Mouse (Mus musculus) small intestine, adult 2 months (tissue): Measurements from ENCODE around the gene Sytl2. TPM values are rescaled to one million over a fixed set of nuclear protein-coding genes. Genes with fewer than 3 reads are reported as not detected.

Experiments used
- H3K27ac ChIP-seq: fragments of 200-500 bp; 2 replicates; pipeline ENCODE4 v1.5.1; 2012; ENCODE audit warnings: low read depth, low read length, control low read depth, inconsistent platforms; ENCODE audit not compliant: insufficient read depth
- H3K27me3 ChIP-seq: fragments of 200-500 bp; 2 replicates; pipeline ENCODE4 v1.6.1; 2012; ENCODE audit warnings: mild to moderate bottlenecking, moderate library complexity, low read length, inconsistent platforms; ENCODE audit not compliant: control insufficient read depth, insufficient read depth
- H3K36me3 ChIP-seq: fragments of 200-500 bp; 2 replicates; pipeline ENCODE4 v1.6.1; 2012; ENCODE audit warnings: mild to moderate bottlenecking, low read length, control low read depth, inconsistent platforms; ENCODE audit not compliant: control insufficient read depth, insufficient read depth
- H3K4me1 ChIP-seq: fragments of 200-500 bp; 2 replicates; pipeline ENCODE4 v1.6.1; 2012; ENCODE audit warnings: low read length, inconsistent platforms, mixed read lengths; ENCODE audit not compliant: control insufficient read depth, insufficient read depth, insufficient read length
- H3K4me3 ChIP-seq: fragments of 200-500 bp; 2 replicates; pipeline ENCODE4 v1.5.1; 2012; ENCODE audit warnings: low read depth, mild to moderate bottlenecking, control low read depth, inconsistent platforms, low read length, moderate library complexity
- CTCF ChIP-seq: fragments of 200-500 bp; IDR thresholded peaks from 2 replicates; pipeline ENCODE4 v1.5.1; 2012; ENCODE audit warnings: low read depth, mild to moderate bottlenecking, control low read depth, inconsistent platforms, low read length, moderate library complexity, mixed read lengths; ENCODE audit not compliant: insufficient replicate concordance, insufficient read length; ENCODE audit errors: extremely low read depth
- POLR2A ChIP-seq: fragments of 200-500 bp; IDR thresholded peaks from 2 replicates; pipeline ENCODE4 v1.6.1; 2012; ENCODE audit warnings: low read depth, mild to moderate bottlenecking, control low read depth, inconsistent platforms, low read length, moderate library complexity
- WGBS: fragments of 180-500 bp; shearing (Covaris S2); methylation state at CpG from one replicate; pipeline ENCODE4 v1.1.7; 2018; 5-methylcytosine and 5-hydroxymethylcytosine counted together
- polyA plus RNA-seq: library from polyadenylated mRNA; depleted of rRNA; stranded (reverse); fragments of >200 nt; gene quantifications from 2 replicates; pipeline ENCODE4 v1.2.3, GENCODE M21; 2012

The Sytl2 gene
- polyA plus RNA-seq, 1 experiment: 5.1 TPM

GRCm38 (mm10) chr7:90312151-90312883 is 10.3 kb downstream of the Sytl2 start:
- peak overlapping the region; percentile 31; the same call in 1 of the 2 replicates for H3K27ac ChIP-seq
- TF ChIP-seq POLR2A: no peak
- TF ChIP-seq CTCF: no peak
- no peak overlapping the region for H3K4me3 ChIP-seq
- H3K27me3 ChIP-seq: no peaks in the 10 kb centered on the region
- H3K4me1 ChIP-seq: peaks cover 10% of the 10 kb centered on the region; the same call in 1 of the 2 replicates
- 15% methylated on average over 7 of the region's 7 CpGs for WGBS
- no peaks in the 10 kb centered on the region for H3K36me3 ChIP-seq

DNA sequence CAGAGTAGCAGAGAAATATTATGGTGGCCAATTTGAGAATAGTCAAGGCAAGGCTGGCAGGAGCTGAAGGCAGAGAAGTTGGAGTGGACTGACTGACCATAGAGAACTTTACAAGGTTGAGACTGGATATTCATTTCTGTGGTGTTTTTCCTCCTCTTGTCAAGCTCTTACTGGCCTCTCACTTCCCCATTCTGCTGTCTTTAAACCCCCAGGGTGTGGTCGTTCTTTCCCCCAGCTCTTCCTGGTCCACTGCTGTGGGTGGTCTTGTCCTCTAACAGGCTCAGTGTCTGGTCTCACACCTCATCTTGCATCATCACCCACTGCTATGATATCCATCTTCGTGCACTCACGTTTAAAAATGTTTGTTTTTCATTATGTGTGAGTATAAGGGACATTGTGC is 11.4 kb downstream of the Sytl2 start:
- peaks cover 10% of the 10 kb centered on the region; the same call in 1 of the 2 replicates for H3K4me1 ChIP-seq
- TF ChIP-seq CTCF (no peak), POLR2A (no peak)
- H3K36me3 ChIP-seq: no peaks in the 10 kb centered on the region
- H3K27me3 ChIP-seq: no peaks in the 10 kb centered on the region
- WGBS: 48% methylated on average over 3 of the region's 3 CpGs
- H3K4me3 ChIP-seq: no peak overlapping the region
- H3K27ac ChIP-seq: no peak overlapping the region

DNA sequence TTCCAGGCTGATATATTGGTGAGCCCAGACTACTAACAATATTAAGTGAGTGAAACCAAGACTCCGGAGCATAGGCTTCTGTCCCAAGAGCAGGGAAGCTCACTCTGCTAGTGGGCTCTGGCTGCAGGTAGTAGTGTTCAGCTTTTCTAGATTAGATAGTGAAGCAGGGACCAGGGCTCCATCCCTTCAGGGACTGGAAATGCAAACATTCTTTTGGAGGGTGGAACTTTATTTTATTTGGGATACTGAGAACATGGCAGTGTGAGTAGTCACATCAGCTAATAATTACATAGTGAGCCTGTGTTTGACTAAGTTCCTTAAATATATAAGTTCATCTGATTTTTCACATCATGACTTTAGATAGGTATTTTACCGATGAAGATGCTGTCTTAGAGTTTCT is 14.8 kb downstream of the Sytl2 start:
- no peak for TF ChIP-seq CTCF
- TF ChIP-seq POLR2A: no peak
- H3K4me3 ChIP-seq: no peak overlapping the region
- H3K4me1 ChIP-seq: peaks cover 10% of the 10 kb centered on the region; the same call in 1 of the 2 replicates
- WGBS: 63% methylated on average over 2 of the region's 2 CpGs
- no peak overlapping the region for H3K27ac ChIP-seq
- H3K27me3 ChIP-seq: no peaks in the 10 kb centered on the region
- H3K36me3 ChIP-seq: no peaks in the 10 kb centered on the region

GRCm38 (mm10) chr7:90319446-90319845 is 17.4 kb downstream of the Sytl2 start:
- Histone ChIP-seq H3K4me3 (no peak overlapping the region), H3K4me1 (no peaks in the 10 kb centered on the region), H3K27me3 (no peaks in the 10 kb centered on the region), H3K27ac (no peak overlapping the region), H3K36me3 (no peaks in the 10 kb centered on the region)
- WGBS: 87% methylated on average over 1 of the region's 1 CpGs
- TF ChIP-seq CTCF (no peak), POLR2A (no peak)

DNA sequence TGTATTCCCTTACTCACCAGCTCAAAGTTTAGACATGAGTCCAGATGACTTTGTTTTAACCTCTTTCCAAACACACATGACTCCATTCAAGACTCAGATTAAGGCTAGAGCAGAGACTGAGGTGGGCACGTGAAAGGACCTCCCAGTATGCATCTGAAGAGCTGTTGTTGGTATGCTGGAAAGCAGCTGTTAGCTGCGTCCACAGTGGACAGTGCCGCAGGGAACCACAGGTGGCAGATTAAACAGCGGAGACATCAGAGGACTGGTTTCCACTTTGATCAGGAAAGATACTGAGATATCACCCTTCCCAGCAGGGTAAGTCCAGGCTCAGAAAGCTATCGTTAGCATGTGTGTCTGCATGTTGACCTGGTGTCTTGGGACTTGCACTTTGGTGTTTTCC is 18.1 kb downstream of the Sytl2 start:
- Histone ChIP-seq H3K36me3 (no peaks in the 10 kb centered on the region), H3K27ac (no peak overlapping the region), H3K4me3 (no peak overlapping the region), H3K27me3 (no peaks in the 10 kb centered on the region), H3K4me1 (no peaks in the 10 kb centered on the region)
- 54% methylated on average over 5 of the region's 5 CpGs for WGBS
- TF ChIP-seq CTCF: no peak
- no peak for TF ChIP-seq POLR2A

DNA sequence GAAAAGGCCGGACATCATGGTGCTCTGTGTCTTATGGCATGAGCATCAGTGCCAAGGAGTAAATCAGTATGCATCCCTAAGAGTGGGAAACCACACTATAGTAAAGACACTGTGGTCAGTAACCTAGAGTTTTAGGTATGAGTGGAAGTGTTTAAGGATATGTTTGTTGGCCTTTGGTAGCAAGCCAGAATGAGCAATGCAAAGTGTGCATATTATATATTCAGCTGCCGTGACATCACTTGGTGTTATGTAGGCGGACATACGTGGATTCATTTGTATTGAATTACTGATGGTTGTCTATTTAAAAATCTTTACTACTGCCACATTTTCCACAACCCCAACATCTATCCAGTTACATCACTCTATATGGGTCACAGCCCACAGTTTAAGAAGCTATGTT is 23.1 kb downstream of the Sytl2 start:
- 96% methylated on average over 4 of the region's 4 CpGs for WGBS
- TF ChIP-seq POLR2A: no peak
- no peak for TF ChIP-seq CTCF

GRCm38 (mm10) chr7:90330200-90330599 is 28.1 kb downstream of the Sytl2 start:
- no peak overlapping the region for H3K27ac ChIP-seq
- TF ChIP-seq CTCF (no peak), POLR2A (no peak)
- H3K36me3 ChIP-seq: no peaks in the 10 kb centered on the region
- WGBS: 76% methylated on average over 1 of the region's 1 CpGs
- H3K27me3 ChIP-seq: no peaks in the 10 kb centered on the region
- no peaks in the 10 kb centered on the region for H3K4me1 ChIP-seq
- H3K4me3 ChIP-seq: no peak overlapping the region

More for the DNA sequence above, 23.1 kb downstream of the Sytl2 start:
- no peak overlapping the region for H3K27ac ChIP-seq
- no peak overlapping the region for H3K4me3 ChIP-seq
- H3K36me3 ChIP-seq: no peaks in the 10 kb centered on the region
- no peaks in the 10 kb centered on the region for H3K27me3 ChIP-seq
- H3K4me1 ChIP-seq: no peaks in the 10 kb centered on the region

- 82% methylated on average over 3 of the region's 3 CpGs for WGBS
- TF ChIP-seq CTCF (no peak), POLR2A (no peak)
- no peak overlapping the region for H3K4me3 ChIP-seq
- no peaks in the 10 kb centered on the region for H3K4me1 ChIP-seq
- H3K27ac ChIP-seq: no peak overlapping the region
- H3K36me3 ChIP-seq: no peaks in the 10 kb centered on the region
- no peaks in the 10 kb centered on the region for H3K27me3 ChIP-seq
Observed at GRCm38 (mm10) chr7:90332483-90333065, 30.5 kb downstream of the Sytl2 start.
